10 mouse cellular contexts compared by ENCODE assay signal in genomic region chr4:119004178-119004577, GRCm38 (mm10). TPM values are rescaled to one million over a fixed set of nuclear protein-coding genes. Genes with fewer than 3 reads are reported as not detected.
DNase-seq lines count a peak whose midpoint lies in the region; ATAC-seq and TF ChIP-seq lines count a peak whose summit lies in the region.
"Had no signal": no experiment of that assay in that cellular context is flagged by ENCODE, and none has a peak within 500 bp of the region (broad histone marks: within the 10 kb centered on the region; RNA-seq: fewer than 3 reads in every experiment).

No protein-coding gene starts in this region.

- no peaks in the 10 kb centered on the region for H3K4me1 ChIP-seq in midbrain, postnatal 0 days (ENCODE audit: insufficient read depth, low read length)
- peaks cover 5% of the 10 kb centered on the region; the same call in 1 of the 2 replicates for H3K4me1 ChIP-seq in midbrain, embryonic 13.5 days (replicated peaks)

- no peak for TF ChIP-seq POLR2A in brain, embryonic 14.5 days (IDR thresholded peaks at IDR 0.05; ENCODE audit: borderline replicate concordance, extremely low read depth, insufficient read depth, insufficient read length, poor library complexity, severe bottlenecking)

- no peak for ATAC-seq in midbrain, postnatal 0 days (ENCODE audit: low FRiP score)
- no peak for ATAC-seq in midbrain, embryonic 13.5 days
- ATAC-seq in monocyte, adult 5-6 weeks (replicated peaks; ENCODE audit: insufficient number of reproducible peaks, low FRiP score, low TSS enrichment, poor library complexity, severe bottlenecking): no peak

- DNase-seq in gastrocnemius, adult 2 months: no peak
- no peak for DNase-seq in gastrocnemius, postnatal 25 days
- DNase-seq in midbrain, postnatal 0 days (ENCODE audit: low spot score): peak; percentile 34
- DNase-seq in brain, embryonic 14.5 days (ENCODE audit: low read depth): peak; percentile 32
- peak; percentile 78 for DNase-seq in retina, embryonic 14.5 days (ENCODE audit: low spot score)
- no peak for DNase-seq in layer of hippocampus, adult 9-10 months (ENCODE audit: low spot score)

- intact Hi-C loops in gastrocnemius, adult 2 months (cut with DNase I): loop anchor here (2.0 kb wide), 1 partner anchor 201 kb away; no protein-coding TSS in a partner anchor

- H3K36me3 ChIP-seq in midbrain, postnatal 0 days (ENCODE audit: insufficient read depth, low read length): no peaks in the 10 kb centered on the region
- H3K36me3 ChIP-seq in midbrain, embryonic 13.5 days: no peaks in the 10 kb centered on the region

- WGBS in midbrain, postnatal 0 days: 66% methylated on average over 3 of the region's 3 CpGs
- WGBS in midbrain, embryonic 13.5 days: 76% methylated on average over 3 of the region's 3 CpGs

- H3K4me3 ChIP-seq in gastrocnemius, adult 2 months: no peak overlapping the region
- no peak overlapping the region for H3K4me3 ChIP-seq in midbrain, postnatal 0 days (ENCODE audit: low read depth, low read length)
- no peak overlapping the region for H3K4me3 ChIP-seq in midbrain, embryonic 13.5 days (replicated peaks)

- no peak overlapping the region for H3K27ac ChIP-seq in gastrocnemius, adult 2 months
- no peak overlapping the region for H3K27ac ChIP-seq in midbrain, postnatal 0 days (ENCODE audit: low read depth, low read length)
- H3K27ac ChIP-seq in midbrain, embryonic 13.5 days: no peak overlapping the region

- H3K9me3 ChIP-seq in midbrain, postnatal 0 days (ENCODE audit: low read length): no peaks in the 10 kb centered on the region
- H3K9me3 ChIP-seq in midbrain, embryonic 13.5 days: no peaks in the 10 kb centered on the region
- H3K9me3 ChIP-seq: megakaryocyte, embryonic 14.5 days had no signal

- no peak overlapping the region for H3K9ac ChIP-seq in midbrain, postnatal 0 days (replicated peaks; ENCODE audit: low read length, poor library complexity, severe bottlenecking)
- H3K9ac ChIP-seq in midbrain, embryonic 13.5 days (replicated peaks): no peak overlapping the region

- no peaks in the 10 kb centered on the region for H3K27me3 ChIP-seq in midbrain, postnatal 0 days (ENCODE audit: insufficient read depth, low read length)
- no peaks in the 10 kb centered on the region for H3K27me3 ChIP-seq in midbrain, embryonic 13.5 days

- no peak overlapping the region for H3K4me2 ChIP-seq in midbrain, postnatal 0 days (ENCODE audit: low read depth, low read length, poor library complexity, severe bottlenecking)
- no peak overlapping the region for H3K4me2 ChIP-seq in midbrain, embryonic 13.5 days (replicated peaks)

- peak; percentile 31 for TF ChIP-seq CTCF in gastrocnemius, adult 2 months (IDR thresholded peaks at IDR 0.05)
- TF ChIP-seq CTCF in midbrain, postnatal 0 days (IDR thresholded peaks at IDR 0.05): peak; percentile 62
- peak; percentile 44; the same call in 1 of the 2 replicates for TF ChIP-seq CTCF in brain, embryonic 14.5 days (IDR thresholded peaks at IDR 0.05; ENCODE audit: borderline replicate concordance, extremely low read depth, insufficient read depth, insufficient read length)

RNA-seq across cellular contexts. Expression of gene Lao1, which starts 42.8 kb away (rescaled TPM):
- total RNA-seq in gastrocnemius, adult 2 months (2021): under 1 TPM; 0.28 to 0.64 TPM
- total RNA-seq in gastrocnemius, postnatal 25 days (2021): under 1 TPM; 0.38 to 0.88 TPM
- 0.22 and 0.42 TPM in 2 replicates for total RNA-seq in midbrain, postnatal 0 days (2014; rRNA removed)
- polyA plus RNA-seq in midbrain, postnatal 0 days (2015; fragmentation: Nextera tagmentation; extraction: Ambion mirVana): not detected in 2 replicates
- polyA plus RNA-seq in midbrain, embryonic 13.5 days (2015; fragmentation: Nextera tagmentation; extraction: Ambion mirVana): not detected in 2 replicates
- 0.06 TPM in 1 of 2 replicates, not detected in the other for polyA plus RNA-seq in brain, embryonic 14.5 days (2012; rRNA removed)
- total RNA-seq in monocyte, adult 5-6 weeks (2017): not detected in 3 replicates
- polyA plus RNA-seq: small intestine, adult 2 months had no signal

Comparison
In these comparisons a context has a peak if more than half of its experiments do, and no peak if none do; other contexts are left out.
1. DNase-seq: peak in midbrain, postnatal 0 days (single experiment), brain, embryonic 14.5 days (single experiment) and retina, embryonic 14.5 days (single experiment); none in gastrocnemius, adult 2 months (single experiment), gastrocnemius, postnatal 25 days (single experiment) and layer of hippocampus, adult 9-10 months (single experiment).
2. Peak in every context shown above with its lines, with median percentiles within 50 percentile points of each other: CTCF ChIP-seq.